Mouse (Mus musculus) liver, embryonic 14.5 days (tissue): Measurements from ENCODE around the gene Wdr45b. TPM values are rescaled to one million over a fixed set of nuclear protein-coding genes. Genes with fewer than 3 reads are reported as not detected.
A peak's percentile ranks its signal among the peaks of the same experiment; 100 is the strongest.

Experiments
- ATAC-seq: fragments of 200-750 bp; cut with Nextera tagmentation; 2 replicates; pipeline ENCODE4 v1.8.0; 2017; ENCODE audit warnings: moderate number of reproducible peaks, mild to moderate bottlenecking, moderate library complexity; ENCODE audit not compliant: insufficient read depth
- DNase-seq, 3 experiments: peaks; one replicate each; pipeline ENCODE4 v3.0.0-alpha.2; 2012 to 2013; ENCODE audit warnings: low read depth in 3 of 3, low spot score in 3 of 3
- H3K27ac ChIP-seq: fragments of 300-500 bp; sonication (generic); 2 replicates; pipeline ENCODE4 v1.5.1; 2014; ENCODE audit warnings: moderate library complexity, mild to moderate bottlenecking, control low read depth, inconsistent platforms
- H3K27me3 ChIP-seq: fragments of 300-500 bp; sonication (generic); 2 replicates; pipeline ENCODE4 v1.6.1; 2014; ENCODE audit warnings: mild to moderate bottlenecking, low read length, moderate library complexity; ENCODE audit not compliant: control insufficient read depth, insufficient read depth
- H3K36me3 ChIP-seq: fragments of 300-500 bp; sonication (generic); replicated peaks from 2 replicates; pipeline ENCODE4 v1.6.1; 2014; ENCODE audit warnings: low read depth; ENCODE audit not compliant: control insufficient read depth, insufficient read depth
- H3K4me1 ChIP-seq, 2 experiments: fragments of 200-500 bp in 1 of 2; fragments of 300-500 bp in 1 of 2; sonication (generic) in 1 of 2; replicated peaks; 2 replicates each; pipeline ENCODE4 v1.6.1; 2012 to 2014; ENCODE audit warnings: antibody characterized with exemption in 1 of 2, inconsistent platforms in 1 of 2, low read length in 1 of 2; ENCODE audit not compliant: control insufficient read depth in 2 of 2, insufficient read depth in 2 of 2
- H3K4me2 ChIP-seq: fragments of 300-500 bp; sonication (generic); 2 replicates; pipeline ENCODE4 v1.6.1; 2014; ENCODE audit warnings: low read depth, mild to moderate bottlenecking, control low read depth, moderate library complexity
- H3K4me3 ChIP-seq, 2 experiments: fragments of 200-500 bp in 1 of 2; fragments of 300-500 bp in 1 of 2; sonication (generic) in 1 of 2; 2 replicates each; pipeline ENCODE4 v1.5.1; 2012 to 2014; ENCODE audit warnings: low read depth in 2 of 2, low read length in 2 of 2, mild to moderate bottlenecking in 2 of 2, control low read depth in 1 of 2, inconsistent platforms in 1 of 2, moderate library complexity in 1 of 2; ENCODE audit not compliant: insufficient read depth in 1 of 2
- H3K9ac ChIP-seq: fragments of 300-500 bp; sonication (generic); replicated peaks from 2 replicates; pipeline ENCODE4 v1.6.1; 2014; ENCODE audit warnings: mild to moderate bottlenecking, control low read depth, moderate library complexity
- H3K9me3 ChIP-seq: fragments of 300-500 bp; sonication (generic); 2 replicates; pipeline ENCODE4 v1.6.1; 2016; ENCODE audit warnings: low read length, mixed read lengths; ENCODE audit not compliant: control insufficient read depth
- CTCF ChIP-seq: IDR thresholded peaks from 2 replicates; pipeline ENCODE4 v1.5.1; 2016; ENCODE audit warnings: antibody characterized with exemption, low read depth, control low read depth
- EP300 ChIP-seq: IDR thresholded peaks from 2 replicates; pipeline ENCODE4 v1.6.1; 2016; ENCODE audit warnings: antibody characterized with exemption, low read depth
- WGBS: fragments of 180-500 bp; shearing (Covaris S2); extraction: QIAGEN DNeasy Blood & Tissue Kit; methylation state at CpG from one replicate; pipeline ENCODE4 v1.1.7; 2014; ENCODE audit not compliant: insufficient replicate concordance; 5-methylcytosine and 5-hydroxymethylcytosine counted together
- microRNA-seq: library from miRNA; unstranded; fragments of <30 nt; microRNA quantifications from one replicate; pipeline ENCODE4, GENCODE M21; 2016
- polyA plus RNA-seq, 2 experiments: library from polyadenylated mRNA; depleted of rRNA in 1 of 2; stranded (reverse) in 1 of 2; unstranded in 1 of 2; fragments of >200 nt; fragmentation: Nextera tagmentation in 1 of 2; extraction: Ambion mirVana in 1 of 2; gene quantifications; 2 replicates each; pipeline versions ENCODE4 v1.2.1 to v1.2.3; 2012 to 2014

Gene Wdr45b
- polyA plus RNA-seq, 2 experiments = 15.3 to 19.7 TPM

DNA sequence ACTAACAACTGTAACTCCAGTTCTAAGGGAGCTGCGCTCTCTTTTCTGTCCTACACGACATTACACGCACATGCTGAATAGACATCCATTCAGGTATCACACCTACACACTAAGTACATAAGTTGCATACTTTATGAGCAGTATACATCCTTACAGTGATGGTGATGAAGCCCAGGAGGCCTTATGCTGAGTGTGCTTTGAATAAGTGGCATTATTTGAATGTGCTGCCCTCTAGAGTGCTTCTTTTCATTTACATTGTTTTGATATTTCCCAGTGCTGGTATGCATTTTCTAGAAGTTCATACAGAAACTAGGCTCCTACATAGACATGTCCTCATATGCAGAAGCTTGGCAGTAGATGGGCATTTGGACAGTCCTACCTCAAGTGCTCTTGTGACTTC is 64.4 kb downstream of the Wdr45b start:
- Histone ChIP-seq H3K9ac (no peak overlapping the region), H3K4me1 (no peaks in the 10 kb centered on the region), H3K9me3 (no peaks in the 10 kb centered on the region), H3K27ac (no peak overlapping the region), H3K27me3 (no peaks in the 10 kb centered on the region), H3K4me2 (no peak overlapping the region), H3K4me3 (no peak overlapping the region), H3K36me3 (peaks cover 69% of the 10 kb centered on the region)
- WGBS = 84% methylated on average over 3 of the region's 3 CpGs
- DNase-seq = no peak
- TF ChIP-seq CTCF (peak; percentile 34; the same call in 1 of the 2 replicates), EP300 (no peak)
- ATAC-seq = no peak

DNA sequence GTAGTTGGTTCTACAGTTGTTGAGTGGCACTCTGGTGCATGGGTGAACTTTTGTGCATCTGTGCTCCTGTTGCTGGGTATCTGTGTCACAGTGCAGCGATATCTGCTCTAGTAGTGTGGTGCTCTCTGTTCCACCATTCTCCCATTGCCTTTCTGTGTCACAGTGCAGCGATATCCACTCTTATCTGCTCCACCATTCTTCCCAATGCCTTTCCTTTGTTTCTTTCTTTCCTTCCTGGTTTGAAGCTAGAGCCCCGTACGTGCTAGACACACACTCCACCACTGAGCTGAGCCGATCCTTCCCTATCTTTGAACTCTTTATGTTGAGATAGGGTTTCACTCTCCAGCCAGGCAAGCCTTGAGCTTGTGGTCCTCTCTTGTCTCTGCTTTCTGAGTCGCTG is 71.3 kb downstream of the Wdr45b start:
- peak; percentile 62; the same call in 1 of the 2 replicates for ATAC-seq
- Histone ChIP-seq H3K9me3 (no peaks in the 10 kb centered on the region), H3K9ac (no peak overlapping the region), H3K4me2 (no peak overlapping the region; the same call in 1 of the 2 replicates), H3K4me3 (no peak overlapping the region), H3K4me1 (peaks cover 0 to 14% of the 10 kb centered on the region in 2 experiments), H3K27me3 (no peaks in the 10 kb centered on the region), H3K36me3 (peaks cover 23% of the 10 kb centered on the region), H3K27ac (no peak overlapping the region)
- WGBS = 14% methylated on average over 6 of the region's 6 CpGs
- no peak for DNase-seq
- TF ChIP-seq EP300 (no peak), CTCF (no peak)

DNA sequence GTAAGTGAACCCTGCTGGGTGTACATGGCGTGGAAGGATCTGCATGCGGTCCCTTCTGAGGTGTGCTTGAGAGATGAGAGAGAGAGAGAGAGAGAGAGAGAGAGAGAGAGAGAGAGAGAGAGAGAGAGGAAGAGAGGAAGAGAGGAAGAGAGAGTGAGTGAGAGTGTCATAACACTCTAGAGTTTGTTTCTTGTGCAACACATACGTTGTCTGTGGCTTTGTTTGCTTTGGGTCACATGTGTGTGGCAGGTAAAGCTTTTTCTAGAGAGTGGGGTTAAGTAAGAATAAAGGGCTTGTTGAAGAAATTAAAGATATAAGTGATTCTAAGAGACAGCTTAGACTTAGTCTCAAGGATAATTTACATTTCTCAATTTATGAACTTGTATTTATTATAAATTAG is 76.2 kb downstream of the Wdr45b start:
- Histone ChIP-seq H3K9ac (no peak overlapping the region), H3K4me2 (no peak overlapping the region), H3K36me3 (no peaks in the 10 kb centered on the region; the same call in 1 of the 2 replicates), H3K4me1 (peaks cover 0 to 14% of the 10 kb centered on the region in 2 experiments), H3K4me3 (no peak overlapping the region), H3K27ac (no peak overlapping the region), H3K9me3 (no peaks in the 10 kb centered on the region), H3K27me3 (no peaks in the 10 kb centered on the region)
- ATAC-seq (no peak), DNase-seq (no peak)
- WGBS = 64% methylated on average over 3 of the region's 3 CpGs
- TF ChIP-seq CTCF = no peak
- TF ChIP-seq EP300 = no peak

DNA sequence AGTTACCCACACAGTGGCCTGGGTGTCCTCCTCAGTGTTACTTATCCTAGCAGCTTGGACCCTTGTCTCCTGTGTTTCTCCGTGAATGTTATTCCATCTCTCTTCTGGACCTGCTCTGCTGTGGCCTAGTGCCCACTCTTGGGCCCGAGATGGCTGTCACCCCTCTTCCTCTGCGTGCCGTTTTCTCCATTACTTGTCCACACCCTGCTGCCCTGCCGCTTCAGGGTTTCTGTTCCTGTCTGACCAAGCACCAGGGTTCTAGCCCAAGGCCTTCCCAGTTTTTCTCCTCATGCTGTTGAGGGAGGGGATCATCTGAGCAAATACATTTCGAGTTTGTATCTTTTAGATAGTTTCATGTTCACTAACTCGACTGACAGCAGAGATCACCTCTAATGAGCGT is 76.7 kb downstream of the Wdr45b start:
- DNase-seq = no peak
- Histone ChIP-seq H3K4me2 (no peak overlapping the region), H3K9me3 (no peaks in the 10 kb centered on the region), H3K4me3 (no peak overlapping the region), H3K27me3 (no peaks in the 10 kb centered on the region), H3K36me3 (no peaks in the 10 kb centered on the region; the same call in 1 of the 2 replicates), H3K4me1 (peaks cover 0 to 9% of the 10 kb centered on the region in 2 experiments; a peak in 3 of 4 replicates), H3K27ac (no peak overlapping the region), H3K9ac (no peak overlapping the region)
- no peak for ATAC-seq
- TF ChIP-seq CTCF = no peak
- TF ChIP-seq EP300 = no peak
- 77% methylated on average over 8 of the region's 8 CpGs for WGBS

Small RNAs within 50 kb of the gene (microRNA-seq; reads per million reads assigned to microRNA genes)
- gene Mir7236 = not detected

Other genes starting within 250 kb of the Wdr45b start
- 0.08 and 0.10 TPM in 2 replicates for gene Tex19.2, start 235.8 kb downstream of the Wdr45b start, polyA plus RNA-seq (2012; rRNA removed)
- gene Tex19.2, start 235.8 kb downstream of the Wdr45b start, polyA plus RNA-seq (2014; fragmentation: Nextera tagmentation; extraction: Ambion mirVana) = not detected in 2 replicates
- gene Tex19.1, start 208.3 kb downstream of the Wdr45b start, polyA plus RNA-seq (2012; rRNA removed) = 0.06 and 0.08 TPM in 2 replicates
- not detected in 2 replicates for gene Tex19.1, start 208.3 kb downstream of the Wdr45b start, polyA plus RNA-seq (2014; fragmentation: Nextera tagmentation; extraction: Ambion mirVana)
- gene Uts2r, start 194.2 kb downstream of the Wdr45b start, polyA plus RNA-seq (2012; rRNA removed) = not detected in 2 replicates
- not detected in 2 replicates for gene Uts2r, start 194.2 kb downstream of the Wdr45b start, polyA plus RNA-seq (2014; fragmentation: Nextera tagmentation; extraction: Ambion mirVana)
- gene Hexdc, start 150.0 kb downstream of the Wdr45b start, polyA plus RNA-seq (2012; rRNA removed) = 7.4 and 8.1 TPM in 2 replicates
- gene Hexdc, start 150.0 kb downstream of the Wdr45b start, polyA plus RNA-seq (2014; fragmentation: Nextera tagmentation; extraction: Ambion mirVana) = 2.3 and 2.7 TPM in 2 replicates
- gene Ogfod3, start 149.7 kb downstream of the Wdr45b start, polyA plus RNA-seq (2012; rRNA removed) = 4.0 and 5.6 TPM in 2 replicates
- 13.3 and 15.3 TPM in 2 replicates for gene Ogfod3, start 149.7 kb downstream of the Wdr45b start, polyA plus RNA-seq (2014; fragmentation: Nextera tagmentation; extraction: Ambion mirVana)
- 14.8 and 16.1 TPM in 2 replicates for gene Cybc1, start 125.1 kb downstream of the Wdr45b start, polyA plus RNA-seq (2012; rRNA removed)
- 19.7 and 20.3 TPM in 2 replicates for gene Cybc1, start 125.1 kb downstream of the Wdr45b start, polyA plus RNA-seq (2014; fragmentation: Nextera tagmentation; extraction: Ambion mirVana)
- 27.9 and 46.6 TPM in 2 replicates for gene Narf, start 117.2 kb downstream of the Wdr45b start, polyA plus RNA-seq (2012; rRNA removed)
- gene Narf, start 117.2 kb downstream of the Wdr45b start, polyA plus RNA-seq (2014; fragmentation: Nextera tagmentation; extraction: Ambion mirVana) = 108 and 110 TPM in 2 replicates
- gene Foxk2, start 94.5 kb downstream of the Wdr45b start, polyA plus RNA-seq (2012; rRNA removed) = 9.9 and 10.0 TPM in 2 replicates
- 3.1 and 4.2 TPM in 2 replicates for gene Foxk2, start 94.5 kb downstream of the Wdr45b start, polyA plus RNA-seq (2014; fragmentation: Nextera tagmentation; extraction: Ambion mirVana)
- 0.14 and 0.30 TPM in 2 replicates for gene Rab40b, start 33.8 kb upstream of the Wdr45b start, polyA plus RNA-seq (2012; rRNA removed)
- gene Rab40b, start 33.8 kb upstream of the Wdr45b start, polyA plus RNA-seq (2014; fragmentation: Nextera tagmentation; extraction: Ambion mirVana) = 0.21 and 0.55 TPM in 2 replicates
- 19.9 and 24.4 TPM in 2 replicates for gene Fn3krp, start 67.0 kb upstream of the Wdr45b start, polyA plus RNA-seq (2012; rRNA removed)
- 23.5 and 24.2 TPM in 2 replicates for gene Fn3krp, start 67.0 kb upstream of the Wdr45b start, polyA plus RNA-seq (2014; fragmentation: Nextera tagmentation; extraction: Ambion mirVana)
- gene Fn3k, start 80.5 kb upstream of the Wdr45b start, polyA plus RNA-seq (2012; rRNA removed) = 34.9 and 39.9 TPM in 2 replicates
- 49.9 and 51.4 TPM in 2 replicates for gene Fn3k, start 80.5 kb upstream of the Wdr45b start, polyA plus RNA-seq (2014; fragmentation: Nextera tagmentation; extraction: Ambion mirVana)
- gene Tbcd, start 97.5 kb upstream of the Wdr45b start, polyA plus RNA-seq (2012; rRNA removed) = 15.0 and 20.4 TPM in 2 replicates
- gene Tbcd, start 97.5 kb upstream of the Wdr45b start, polyA plus RNA-seq (2014; fragmentation: Nextera tagmentation; extraction: Ambion mirVana) = 15.6 and 17.2 TPM in 2 replicates
- 0.11 and 0.12 TPM in 2 replicates for gene Zfp750, start 164.9 kb upstream of the Wdr45b start, polyA plus RNA-seq (2012; rRNA removed)
- gene Zfp750, start 164.9 kb upstream of the Wdr45b start, polyA plus RNA-seq (2014; fragmentation: Nextera tagmentation; extraction: Ambion mirVana) = 0.23 and 0.24 TPM in 2 replicates